Comparison of ENCODE assay signal across 15 mouse cellular contexts in the genomic region with DNA sequence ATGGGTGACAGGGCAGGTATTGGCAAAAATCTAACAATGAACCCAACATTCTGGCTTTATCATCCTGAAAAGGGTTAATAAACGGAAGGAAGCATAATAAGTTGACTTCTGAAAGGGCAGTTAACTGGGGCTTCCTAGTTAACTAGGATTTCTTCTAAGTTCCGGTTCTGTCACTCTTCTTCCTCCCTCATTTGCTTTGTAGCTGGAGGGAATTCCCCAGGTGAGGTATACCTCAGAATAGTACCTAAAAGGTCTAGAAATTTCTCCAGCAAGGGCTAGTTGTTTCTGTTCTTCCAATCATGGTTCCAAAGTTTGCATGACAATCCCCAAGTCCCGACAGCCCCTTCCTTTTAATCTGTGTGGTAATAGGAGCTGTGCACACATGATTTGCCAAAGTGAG.
"Had no signal": no experiment of that assay in that cellular context is flagged by ENCODE, and none has a peak within 500 bp of the region (broad histone marks: within the 10 kb centered on the region; RNA-seq: fewer than 3 reads in every experiment).

No protein-coding gene starts in this region.

- DNase-seq: kidney, adult 2 months; lung, adult 2 months; lung, postnatal 36 days; right cerebral cortex, postnatal 4 days; thymus, postnatal 4 days had no signal

- H3K9me3 ChIP-seq: intestine, embryonic 15.5 days; limb, embryonic 10.5 days; liver, embryonic 15.5 days; midbrain, embryonic 13.5 days; neural tube, embryonic 12.5 days; stomach, embryonic 15.5 days had no signal

- H3K4me3 ChIP-seq: intestine, embryonic 15.5 days; limb, embryonic 10.5 days; liver, embryonic 15.5 days; midbrain, embryonic 13.5 days; myocyte; neural tube, embryonic 12.5 days; stomach, embryonic 15.5 days had no signal

- H3K9ac ChIP-seq: intestine, embryonic 15.5 days; liver, embryonic 15.5 days; midbrain, embryonic 13.5 days; neural tube, embryonic 12.5 days; stomach, embryonic 15.5 days had no signal

- H3K27ac ChIP-seq: intestine, embryonic 15.5 days; kidney, postnatal 0 days; limb, embryonic 10.5 days; liver, embryonic 15.5 days; midbrain, embryonic 13.5 days; neural tube, embryonic 12.5 days; stomach, embryonic 15.5 days had no signal

- H3K36me3 ChIP-seq: intestine, embryonic 15.5 days; limb, embryonic 10.5 days; liver, embryonic 15.5 days; stomach, embryonic 15.5 days had no signal

- H3K27me3 ChIP-seq: intestine, embryonic 15.5 days; liver, embryonic 15.5 days; midbrain, embryonic 13.5 days; neural tube, embryonic 12.5 days; stomach, embryonic 15.5 days had no signal

- H3K4me2 ChIP-seq: intestine, embryonic 15.5 days; liver, embryonic 11.5 days; liver, embryonic 15.5 days; midbrain, embryonic 13.5 days; neural tube, embryonic 12.5 days; stomach, embryonic 15.5 days had no signal

- H3K4me1 ChIP-seq: stomach, embryonic 15.5 days had no signal

- ATAC-seq: intestine, embryonic 15.5 days; lung, postnatal 0 days; midbrain, embryonic 13.5 days had no signal
